Mouse (Mus musculus) embryonic facial prominence, embryonic 11.5 days (tissue): Measurements from ENCODE around the gene Fam114a2. TPM values are rescaled to one million over a fixed set of nuclear protein-coding genes. Genes with fewer than 3 reads are reported as not detected.

ENCODE experiments used
- ATAC-seq: fragments of 200-750 bp; cut with Nextera tagmentation; replicated peaks from 2 replicates; pipeline ENCODE4 v1.8.0; 2017; ENCODE audit warnings: low read depth; ENCODE audit not compliant: insufficient number of reproducible peaks, low FRiP score, low TSS enrichment
- DNase-seq: peaks from one replicate; pipeline ENCODE4 v3.0.0-alpha.2; 2015; ENCODE audit warnings: low spot score
- H3K27ac ChIP-seq: fragments of 300-500 bp; sonication (generic); replicated peaks from 2 replicates; pipeline ENCODE4 v1.5.1; 2014; ENCODE audit warnings: mild to moderate bottlenecking, low read depth, low read length, control low read depth
- H3K27me3 ChIP-seq: fragments of 300-500 bp; sonication (generic); 2 replicates; pipeline ENCODE4 v1.6.1; 2014; ENCODE audit warnings: mild to moderate bottlenecking, low read length, moderate library complexity, mixed read lengths; ENCODE audit not compliant: control insufficient read depth, insufficient read depth
- H3K36me3 ChIP-seq: fragments of 300-500 bp; sonication (generic); replicated peaks from 2 replicates; pipeline ENCODE4 v1.6.1; 2014; ENCODE audit warnings: low read depth, mild to moderate bottlenecking, low read length, moderate library complexity, mixed read lengths; ENCODE audit not compliant: control insufficient read depth, insufficient read depth
- H3K4me1 ChIP-seq: fragments of 300-500 bp; sonication (generic); 2 replicates; pipeline ENCODE4 v1.6.1; 2014; ENCODE audit warnings: low read length, mixed read lengths; ENCODE audit not compliant: control insufficient read depth, insufficient read depth
- H3K4me2 ChIP-seq: fragments of 300-500 bp; sonication (generic); 2 replicates; pipeline ENCODE4 v1.6.1; 2014; ENCODE audit warnings: low read depth, mild to moderate bottlenecking, control low read depth, low read length, moderate library complexity
- H3K4me3 ChIP-seq: fragments of 300-500 bp; sonication (generic); 2 replicates; pipeline ENCODE4 v1.5.1; 2014; ENCODE audit warnings: low read depth, low read length, control low read depth
- H3K9ac ChIP-seq: fragments of 300-500 bp; sonication (generic); replicated peaks from 2 replicates; pipeline ENCODE4 v1.6.1; 2014; ENCODE audit warnings: mild to moderate bottlenecking, control low read depth, low read length
- H3K9me3 ChIP-seq: fragments of 300-500 bp; sonication (generic); replicated peaks from 2 replicates; pipeline ENCODE4 v1.6.1; 2016; ENCODE audit warnings: mild to moderate bottlenecking, low read length, inconsistent platforms, mixed read lengths; ENCODE audit not compliant: control insufficient read depth
- WGBS: fragments of 180-500 bp; shearing (Covaris S2); extraction: QIAGEN DNeasy Blood & Tissue Kit; methylation state at CpG from one replicate; pipeline ENCODE4 v1.1.7; 2014; 5-methylcytosine and 5-hydroxymethylcytosine counted together
- polyA plus RNA-seq: library from polyadenylated mRNA; unstranded; fragments of >200 nt; fragmentation: Nextera tagmentation; extraction: Ambion mirVana; gene quantifications from 2 replicates; pipeline ENCODE4 v1.2.1, GENCODE M21; 2014

Gene Fam114a2
- polyA plus RNA-seq, 1 experiment from 2014 or later = 48.5 TPM

GRCm38 (mm10) chr11:57478077-57478476 is 40.3 kb downstream of the Fam114a2 start:
- ATAC-seq = no peak
- DNase-seq = no peak
- Histone ChIP-seq H3K4me3 (no peak overlapping the region), H3K27ac (no peak overlapping the region), H3K4me2 (no peak overlapping the region), H3K36me3 (no peaks in the 10 kb centered on the region; the same call in 1 of the 2 replicates), H3K4me1 (no peaks in the 10 kb centered on the region), H3K9me3 (no peaks in the 10 kb centered on the region), H3K9ac (no peak overlapping the region), H3K27me3 (no peaks in the 10 kb centered on the region)
- WGBS = 84% methylated on average over 5 of the region's 5 CpGs

GRCm38 (mm10) chr11:57475119-57475518 is 43.3 kb downstream of the Fam114a2 start:
- no peaks in the 10 kb centered on the region for H3K36me3 ChIP-seq
- no peaks in the 10 kb centered on the region for H3K9me3 ChIP-seq
- H3K9ac ChIP-seq = no peak overlapping the region
- H3K27ac ChIP-seq = no peak overlapping the region
- no peak overlapping the region for H3K4me2 ChIP-seq
- no peaks in the 10 kb centered on the region for H3K4me1 ChIP-seq
- 53% methylated on average over 6 of the region's 6 CpGs for whole genome bisulfite sequencing
- ATAC-seq = no peak
- no peak overlapping the region for H3K4me3 ChIP-seq
- DNase-seq = peak; percentile 73
- no peaks in the 10 kb centered on the region for H3K27me3 ChIP-seq

- H3K4me3 ChIP-seq = no peak overlapping the region
- H3K4me2 ChIP-seq = no peak overlapping the region
- no peak; the same call in 1 of the 2 replicates for ATAC-seq
- no peak for DNase-seq
- no peak overlapping the region for H3K9ac ChIP-seq
- H3K27ac ChIP-seq = no peak overlapping the region
- H3K4me1 ChIP-seq = no peaks in the 10 kb centered on the region
- no peaks in the 10 kb centered on the region for H3K9me3 ChIP-seq
- no peaks in the 10 kb centered on the region for H3K36me3 ChIP-seq
- H3K27me3 ChIP-seq = no peaks in the 10 kb centered on the region
- WGBS = 64% methylated on average over 6 of the region's 6 CpGs
Measured at GRCm38 (mm10) chr11:57474296-57474941, 44.0 kb downstream of the Fam114a2 start.

DNA sequence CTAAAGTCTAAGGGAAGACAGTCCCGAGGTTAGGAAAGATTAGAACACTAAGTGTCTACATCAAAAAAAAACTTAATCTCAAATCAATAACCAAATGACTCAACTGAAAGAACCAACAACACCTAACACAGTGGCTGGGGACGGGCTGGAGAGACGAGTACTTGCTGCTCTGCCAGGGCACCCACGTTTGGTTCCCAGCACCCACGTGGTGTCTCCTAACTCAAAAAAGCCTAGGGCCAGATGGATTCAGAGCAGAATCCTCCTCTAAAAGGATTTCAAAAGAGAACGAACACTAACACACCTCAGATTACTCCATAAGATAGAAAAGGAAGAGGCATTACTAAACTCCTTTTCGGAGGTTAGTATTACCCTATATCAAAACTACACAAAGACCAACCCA is 47.4 kb downstream of the Fam114a2 start:
- Histone ChIP-seq H3K9me3 (no peaks in the 10 kb centered on the region), H3K27me3 (no peaks in the 10 kb centered on the region), H3K4me2 (no peak overlapping the region), H3K4me3 (no peak overlapping the region), H3K36me3 (no peaks in the 10 kb centered on the region), H3K27ac (no peak overlapping the region), H3K9ac (no peak overlapping the region), H3K4me1 (no peaks in the 10 kb centered on the region)
- no peak for ATAC-seq
- WGBS = 87% methylated on average over 7 of the region's 7 CpGs
- DNase-seq = no peak

DNA sequence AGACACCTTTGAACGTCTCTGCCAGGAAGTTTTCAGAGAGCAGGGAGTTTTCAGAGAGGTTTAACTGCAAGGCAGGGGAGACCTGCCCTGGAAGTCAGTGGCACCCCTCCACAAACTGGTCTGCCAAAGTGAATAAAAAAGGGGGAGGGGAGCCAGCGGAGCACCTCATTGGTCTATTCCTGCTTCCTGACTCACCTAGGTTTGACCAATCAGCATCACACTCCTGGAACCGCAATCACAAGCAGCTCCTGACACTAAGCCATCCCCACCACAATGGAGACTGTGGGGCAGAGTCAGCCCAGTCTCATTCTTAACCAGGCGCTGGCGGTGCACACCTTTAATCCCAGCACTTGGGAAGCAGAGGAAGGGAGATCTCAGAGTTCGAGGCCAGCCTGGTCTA is 48.4 kb downstream of the Fam114a2 start:
- H3K9ac ChIP-seq = no peak overlapping the region
- no peaks in the 10 kb centered on the region for H3K27me3 ChIP-seq
- DNase-seq (no peak), ATAC-seq (no peak)
- H3K9me3 ChIP-seq = no peaks in the 10 kb centered on the region
- H3K36me3 ChIP-seq = no peaks in the 10 kb centered on the region
- H3K27ac ChIP-seq = no peak overlapping the region
- no peaks in the 10 kb centered on the region for H3K4me1 ChIP-seq
- no peak overlapping the region for H3K4me3 ChIP-seq
- H3K4me2 ChIP-seq = no peak overlapping the region
- 47% methylated on average over 6 of the region's 6 CpGs for WGBS

GRCm38 (mm10) chr11:57468706-57469105 is 49.7 kb downstream of the Fam114a2 start:
- H3K27me3 ChIP-seq = no peaks in the 10 kb centered on the region
- H3K9ac ChIP-seq = no peak overlapping the region
- WGBS = 75% methylated on average over 4 of the region's 4 CpGs

GRCm38 (mm10) chr11:57467159-57468110 is 51.0 kb downstream of the Fam114a2 start:
- H3K4me2 ChIP-seq = no peak overlapping the region
- peak; percentile 85 for DNase-seq
- WGBS = 57% methylated on average over 23 of the region's 23 CpGs

More at GRCm38 (mm10) chr11:57468706-57469105, 49.7 kb downstream of the Fam114a2 start:
- H3K4me1 ChIP-seq = no peaks in the 10 kb centered on the region
- ATAC-seq (no peak), DNase-seq (peak; percentile 18)
- H3K4me3 ChIP-seq = no peak overlapping the region
- H3K9me3 ChIP-seq = no peaks in the 10 kb centered on the region
- no peaks in the 10 kb centered on the region for H3K36me3 ChIP-seq
- H3K4me2 ChIP-seq = no peak overlapping the region
- no peak overlapping the region for H3K27ac ChIP-seq

DNA sequence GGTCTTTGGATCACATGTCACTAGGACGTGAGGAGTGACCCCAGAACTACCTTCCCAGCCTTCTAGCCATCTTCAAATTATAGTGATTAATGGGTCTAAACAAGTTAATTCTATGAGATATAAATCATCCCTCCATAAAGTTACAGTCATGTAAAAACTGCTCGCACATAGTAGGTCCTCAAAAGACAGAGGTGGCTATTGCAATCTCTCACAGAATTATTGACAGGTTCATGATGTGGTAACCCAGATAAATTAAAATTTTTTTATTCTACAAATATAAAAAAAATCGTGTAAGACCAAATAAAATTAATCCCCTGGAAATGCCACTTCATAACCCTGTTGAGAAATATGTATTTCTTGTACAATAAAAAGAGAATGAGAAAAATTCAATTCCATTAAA is 52.6 kb downstream of the Fam114a2 start:
- H3K4me3 ChIP-seq = no peak overlapping the region
- DNase-seq (no peak), ATAC-seq (no peak)
- WGBS = 77% methylated on average over 3 of the region's 3 CpGs
- H3K27ac ChIP-seq = no peak overlapping the region
- H3K9ac ChIP-seq = no peak overlapping the region
- H3K4me2 ChIP-seq = no peak overlapping the region
- no peaks in the 10 kb centered on the region for H3K27me3 ChIP-seq
- H3K9me3 ChIP-seq = no peaks in the 10 kb centered on the region
- H3K4me1 ChIP-seq = no peaks in the 10 kb centered on the region
- no peaks in the 10 kb centered on the region for H3K36me3 ChIP-seq

More at GRCm38 (mm10) chr11:57467159-57468110, 51.0 kb downstream of the Fam114a2 start:
- peak; percentile 65 for ATAC-seq
- no peaks in the 10 kb centered on the region for H3K9me3 ChIP-seq
- H3K4me3 ChIP-seq = no peak overlapping the region
- peak overlapping the region; percentile 36 for H3K9ac ChIP-seq
- no peaks in the 10 kb centered on the region for H3K27me3 ChIP-seq
- H3K27ac ChIP-seq = no peak overlapping the region
- H3K36me3 ChIP-seq = no peaks in the 10 kb centered on the region
- H3K4me1 ChIP-seq = no peaks in the 10 kb centered on the region
